16 mouse cellular contexts compared by ENCODE assay signal in the genomic region with DNA sequence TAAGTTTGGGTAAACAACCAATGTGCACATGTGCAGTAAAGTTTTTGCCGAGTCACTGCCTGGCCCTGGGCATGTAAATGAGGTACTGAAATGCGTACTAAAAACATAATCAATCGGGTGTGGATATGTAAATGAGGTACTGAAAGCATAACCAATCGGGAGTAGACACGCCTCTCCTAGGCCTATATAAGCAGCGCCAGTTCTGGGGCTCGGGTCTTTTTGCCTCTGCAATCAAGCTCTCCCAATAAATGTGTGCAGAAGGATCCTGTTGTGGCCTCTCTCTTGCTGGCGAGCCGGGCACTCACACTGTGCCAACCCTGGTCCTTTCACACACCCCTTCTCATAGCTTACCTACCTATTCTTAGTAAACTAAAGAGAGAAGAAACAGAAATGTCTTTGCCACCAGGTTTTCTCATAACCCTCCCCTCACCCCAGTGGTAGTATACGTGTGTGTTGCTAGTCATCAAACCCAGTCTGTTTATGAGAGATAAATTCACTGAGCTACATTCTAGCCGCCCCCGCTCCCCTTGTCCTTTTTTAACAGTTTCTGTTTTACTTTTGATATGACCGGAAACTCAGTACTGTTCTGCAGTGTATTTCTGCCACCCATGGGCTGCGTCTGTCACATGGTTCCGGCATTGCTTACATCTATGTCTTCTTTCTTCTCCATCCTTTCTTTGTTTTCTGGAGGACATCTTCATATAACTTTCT. TPM values are rescaled to one million over a fixed set of nuclear protein-coding genes. Genes with fewer than 3 reads are reported as not detected.
DNase-seq lines count a peak whose midpoint lies in the region; ATAC-seq and TF ChIP-seq lines count a peak whose summit lies in the region.
"Had no signal": no experiment of that assay in that cellular context is flagged by ENCODE, and none has a peak within 500 bp of the region (broad histone marks: within the 10 kb centered on the region; RNA-seq: fewer than 3 reads in every experiment).

No protein-coding gene starts in this region.

- 0 out of 2 replicates have a peak, but pooled peaks cover 4% of the 10 kb centered on the region for H3K9me3 ChIP-seq in G1E (replicated peaks)
- H3K9me3 ChIP-seq in liver, embryonic 14.5 days (ENCODE audit: control insufficient read depth, low read length), result no peaks in the 10 kb centered on the region
- H3K9me3 ChIP-seq: heart, embryonic 10.5 days; lung, embryonic 15.5 days had no signal

- DNase-seq in G1E (ENCODE audit: low spot score), result peak; percentile 15
- peak in 2 of 3 experiments; percentile 12 to 20 for DNase-seq in liver, embryonic 14.5 days (ENCODE audit: low read depth in 3 of 3, low spot score in 3 of 3)
- DNase-seq in thymus, adult 18-20 months, result no peak
- no peak for DNase-seq in yolk sac, embryonic 10.5 days (ENCODE audit: low spot score)
- no peak for DNase-seq in thymus, postnatal 14 days
- DNase-seq: adrenal gland, postnatal 10 days; cerebellum, postnatal 25 days; gastrocnemius, postnatal 25 days; heart, postnatal 4 days; kidney, postnatal 14 days had no signal

- no peak for TF ChIP-seq CTCF in G1E (IDR thresholded peaks at IDR 0.05; ENCODE audit: low read depth, low read length)
- TF ChIP-seq CTCF in liver, embryonic 14.5 days (IDR thresholded peaks at IDR 0.05; ENCODE audit: low read depth), result no peak
- no peak for TF ChIP-seq CTCF in small intestine, adult 2 months (IDR thresholded peaks at IDR 0.05; ENCODE audit: extremely low read depth, insufficient read length, insufficient replicate concordance, low read depth, low read length)

- WGBS in liver, embryonic 14.5 days (ENCODE audit: insufficient replicate concordance), result 70% methylated on average over 15 of the region's 15 CpGs
- WGBS in small intestine, adult 2 months, result 86% methylated on average over 15 of the region's 15 CpGs

- H3K4me3 ChIP-seq in G1E (ENCODE audit: low read depth, low read length), result no peak overlapping the region; the same call in 1 of the 2 replicates
- H3K4me3 ChIP-seq in liver, embryonic 14.5 days (ENCODE audit: insufficient read depth in 1 of 2, low read depth in 2 of 2, low read length in 2 of 2), result no peak overlapping the region
- no peak overlapping the region for H3K4me3 ChIP-seq in small intestine, adult 2 months (ENCODE audit: low read depth, low read length)
- H3K4me3 ChIP-seq: embryonic facial prominence, embryonic 10.5 days; heart, embryonic 10.5 days; lung, embryonic 15.5 days had no signal

- no peak overlapping the region for H3K9ac ChIP-seq in liver, embryonic 14.5 days (replicated peaks)
- H3K9ac ChIP-seq: lung, embryonic 15.5 days had no signal

- H3K4me2 ChIP-seq in liver, embryonic 14.5 days (ENCODE audit: low read depth), result no peak overlapping the region
- H3K4me2 ChIP-seq: lung, embryonic 15.5 days had no signal

- no peak for TF ChIP-seq POLR2A in small intestine, adult 2 months (IDR thresholded peaks at IDR 0.05; ENCODE audit: low read depth, low read length)

- ATAC-seq in G1E (ENCODE audit: extremely low read depth, insufficient number of reproducible peaks, low FRiP score, poor library complexity, severe bottlenecking), result peak; percentile 66; the same call in 1 of the 2 replicates
- peak; percentile 59 for ATAC-seq in common myeloid progenitor, adult 5-6 weeks (replicated peaks; ENCODE audit: low read depth, poor library complexity, severe bottlenecking)
- ATAC-seq in liver, embryonic 14.5 days (ENCODE audit: insufficient read depth), result peak; percentile 50; the same call in 1 of the 2 replicates

- H3K27me3 ChIP-seq in G1E (ENCODE audit: insufficient read depth, low read length), result peaks cover 7% of the 10 kb centered on the region; the same call in 1 of the 2 replicates
- no peaks in the 10 kb centered on the region for H3K27me3 ChIP-seq in liver, embryonic 14.5 days (ENCODE audit: control insufficient read depth, insufficient read depth, low read length)
- H3K27me3 ChIP-seq in small intestine, adult 2 months (ENCODE audit: control insufficient read depth, insufficient read depth, low read length), result no peaks in the 10 kb centered on the region
- H3K27me3 ChIP-seq: lung, embryonic 15.5 days had no signal

- TF ChIP-seq EP300 in liver, embryonic 14.5 days (IDR thresholded peaks at IDR 0.05; ENCODE audit: low read depth), result no peak

- H3K27ac ChIP-seq in liver, embryonic 14.5 days, result no peak overlapping the region
- H3K27ac ChIP-seq in small intestine, adult 2 months (ENCODE audit: insufficient read depth, low read depth, low read length), result peak overlapping the region; percentile 46; the same call in 1 of the 2 replicates
- H3K27ac ChIP-seq: embryonic facial prominence, embryonic 10.5 days; heart, embryonic 10.5 days; lung, embryonic 15.5 days had no signal

- peaks cover 15% of the 10 kb centered on the region for H3K4me1 ChIP-seq in G1E (ENCODE audit: insufficient read depth, low read depth, low read length)
- H3K4me1 ChIP-seq in liver, embryonic 14.5 days (replicated peaks; ENCODE audit: control insufficient read depth in 2 of 2, insufficient read depth in 2 of 2, low read length in 1 of 2), result peaks cover 0 to 11% of the 10 kb centered on the region in 2 experiments; a peak in 3 of 4 replicates
- H3K4me1 ChIP-seq in small intestine, adult 2 months (ENCODE audit: control insufficient read depth, insufficient read depth, insufficient read length, low read length), result no peaks in the 10 kb centered on the region
- H3K4me1 ChIP-seq: embryonic facial prominence, embryonic 10.5 days; heart, embryonic 10.5 days; lung, embryonic 15.5 days had no signal

- H3K36me3 ChIP-seq in G1E (replicated peaks), result no peaks in the 10 kb centered on the region
- H3K36me3 ChIP-seq in liver, embryonic 14.5 days (replicated peaks; ENCODE audit: control insufficient read depth, insufficient read depth, low read depth), result no peaks in the 10 kb centered on the region
- H3K36me3 ChIP-seq in small intestine, adult 2 months (ENCODE audit: control insufficient read depth, insufficient read depth, low read length), result no peaks in the 10 kb centered on the region
- H3K36me3 ChIP-seq: embryonic facial prominence, embryonic 10.5 days; heart, embryonic 10.5 days; lung, embryonic 15.5 days had no signal

RNA-seq across cellular contexts. Expression of a gene that starts 42.0 kb away (rescaled TPM):
- total RNA-seq in G1E (2014; fragmentation: Nextera tagmentation), result not detected in 2 replicates
- 0.05 and 0.06 TPM in 2 replicates for total RNA-seq in G1E (2017)
- polyA plus RNA-seq in G1E (2012), result not detected in 2 replicates
- 0.10 and 0.78 TPM in 2 replicates for total RNA-seq in common myeloid progenitor, adult 5-6 weeks (2017)
- 0.71 and 0.84 TPM in 2 replicates for polyA plus RNA-seq in liver, embryonic 14.5 days (2012; rRNA removed)
- polyA plus RNA-seq in liver, embryonic 14.5 days (2014; fragmentation: Nextera tagmentation; extraction: Ambion mirVana), result 0.30 and 0.67 TPM in 2 replicates
- polyA plus RNA-seq in small intestine, adult 2 months (2012; rRNA removed), result 15.4 and 30.0 TPM in 2 replicates
- polyA plus RNA-seq: neural tube, embryonic 14.5 days had no signal

RNA-seq across cellular contexts. Expression of a gene that starts 51.3 kb away (rescaled TPM):
- not detected in 2 replicates for total RNA-seq in G1E (2014; fragmentation: Nextera tagmentation)
- total RNA-seq in G1E (2017), result not detected in 2 replicates
- 0.02 and 0.03 TPM in 2 replicates for polyA plus RNA-seq in G1E (2012)
- 59.5 and 70.5 TPM in 2 replicates for total RNA-seq in common myeloid progenitor, adult 5-6 weeks (2017)
- polyA plus RNA-seq in liver, embryonic 14.5 days (2012; rRNA removed), result 9.8 and 11.5 TPM in 2 replicates
- polyA plus RNA-seq in liver, embryonic 14.5 days (2014; fragmentation: Nextera tagmentation; extraction: Ambion mirVana), result 25.7 and 30.4 TPM in 2 replicates
- 9.0 and 15.1 TPM in 2 replicates for polyA plus RNA-seq in small intestine, adult 2 months (2012; rRNA removed)

Comparison
In these comparisons a context has a peak if more than half of its experiments do, and no peak if none do; other contexts are left out.
1. DNase-seq: peak in G1E (single experiment) and liver, embryonic 14.5 days (2 of 3); none in thymus, adult 18-20 months (0 of 2), yolk sac, embryonic 10.5 days (single experiment) and thymus, postnatal 14 days (single experiment).
2. Peak in every context shown above with its lines, with median percentiles within 50 percentile points of each other: ATAC-seq.